In genomic region chr8:95016684-95017083, GRCm38 (mm10) we compare ENCODE assay signal across 26 mouse cellular contexts. TPM values are rescaled to one million over a fixed set of nuclear protein-coding genes. Genes with fewer than 3 reads are reported as not detected.
DNase-seq lines count a peak whose midpoint lies in the region; ATAC-seq lines count a peak whose summit lies in the region.
"Had no signal": no experiment of that assay in that cellular context is flagged by ENCODE, and none has a peak within 500 bp of the region (broad histone marks: within the 10 kb centered on the region; RNA-seq: fewer than 3 reads in every experiment).

No protein-coding gene starts in this region.

- no peak overlapping the region for H3K27ac ChIP-seq in hindbrain, embryonic 11.5 days (ENCODE audit: low read depth, low read length)
- no peak overlapping the region for H3K27ac ChIP-seq in hindbrain, embryonic 15.5 days (replicated peaks)
- H3K27ac ChIP-seq in neural tube, embryonic 14.5 days (ENCODE audit: low read depth, low read length): no peak overlapping the region
- H3K27ac ChIP-seq: kidney, postnatal 0 days; layer of hippocampus, adult 2 months had no signal

- no peaks in the 10 kb centered on the region for H3K9me3 ChIP-seq in megakaryocyte, embryonic 14.5 days
- no peaks in the 10 kb centered on the region for H3K9me3 ChIP-seq in hindbrain, embryonic 11.5 days (ENCODE audit: control insufficient read depth, low read length)
- H3K9me3 ChIP-seq in hindbrain, embryonic 15.5 days: no peaks in the 10 kb centered on the region
- no peaks in the 10 kb centered on the region for H3K9me3 ChIP-seq in neural tube, embryonic 14.5 days (ENCODE audit: control insufficient read depth, low read length)

- peaks cover 86% of the 10 kb centered on the region for H3K36me3 ChIP-seq in megakaryocyte, embryonic 14.5 days (replicated peaks; ENCODE audit: low read length)
- peaks cover 14% of the 10 kb centered on the region for H3K36me3 ChIP-seq in hindbrain, embryonic 11.5 days (ENCODE audit: control insufficient read depth, insufficient read depth, low read length)
- H3K36me3 ChIP-seq in hindbrain, embryonic 15.5 days: peaks cover 26% of the 10 kb centered on the region
- H3K36me3 ChIP-seq in neural tube, embryonic 14.5 days (ENCODE audit: control insufficient read depth, insufficient read depth, low read length): peaks cover 36% of the 10 kb centered on the region

- 0 out of 2 replicates have a peak overlapping the region, but pooled peaks have one; percentile 15 for H3K9ac ChIP-seq in hindbrain, embryonic 11.5 days (ENCODE audit: low read depth, low read length)
- H3K9ac ChIP-seq in hindbrain, embryonic 15.5 days: no peak overlapping the region
- no peak overlapping the region for H3K9ac ChIP-seq in neural tube, embryonic 14.5 days (replicated peaks; ENCODE audit: low read depth, low read length)
- H3K9ac ChIP-seq: liver, postnatal 0 days had no signal

- peaks cover 99% of the 10 kb centered on the region for H3K4me1 ChIP-seq in megakaryocyte, embryonic 14.5 days
- H3K4me1 ChIP-seq in hindbrain, embryonic 11.5 days (replicated peaks; ENCODE audit: control insufficient read depth, insufficient read depth, low read length): no peaks in the 10 kb centered on the region; the same call in 1 of the 2 replicates
- no peaks in the 10 kb centered on the region for H3K4me1 ChIP-seq in hindbrain, embryonic 15.5 days (replicated peaks)
- H3K4me1 ChIP-seq in neural tube, embryonic 14.5 days (ENCODE audit: control insufficient read depth, insufficient read depth, low read length): no peaks in the 10 kb centered on the region

- WGBS in hindbrain, embryonic 11.5 days: 54% methylated on average over 4 of the region's 4 CpGs
- WGBS in hindbrain, embryonic 15.5 days: 47% methylated on average over 4 of the region's 4 CpGs
- WGBS in neural tube, embryonic 14.5 days: 75% methylated on average over 4 of the region's 4 CpGs

- no peak for ATAC-seq in megakaryocyte, adult 5-6 weeks (ENCODE audit: poor library complexity, severe bottlenecking)
- ATAC-seq in hindbrain, embryonic 11.5 days (ENCODE audit: low FRiP score): peak; percentile 57; the same call in 1 of the 2 replicates
- peak; percentile 19; the same call in 1 of the 2 replicates for ATAC-seq in hindbrain, embryonic 15.5 days (ENCODE audit: low FRiP score, low read depth)
- ATAC-seq in neural tube, embryonic 14.5 days (ENCODE audit: low read depth): peak; percentile 10
- ATAC-seq: activated CD4-positive, CD25-positive, alpha-beta regulatory T cell, adult 4 months had no signal

- H3K4me3 ChIP-seq in megakaryocyte, embryonic 14.5 days (replicated peaks): peak overlapping the region; percentile 66
- H3K4me3 ChIP-seq in hindbrain, embryonic 11.5 days (ENCODE audit: low read depth, low read length): no peak overlapping the region
- H3K4me3 ChIP-seq in hindbrain, embryonic 15.5 days: no peak overlapping the region
- no peak overlapping the region for H3K4me3 ChIP-seq in neural tube, embryonic 14.5 days (ENCODE audit: low read depth, low read length)
- H3K4me3 ChIP-seq: layer of hippocampus, adult 2 months had no signal

- no peak for DNase-seq in hindbrain, embryonic 11.5 days (ENCODE audit: low spot score)
- no peak for DNase-seq in liver
- DNase-seq in urinary bladder, postnatal 4 days (ENCODE audit: low spot score in 2 of 2): no peak
- DNase-seq: adrenal gland, adult 8-10 months; cerebellum, adult 18-20 months; cerebellum, postnatal 14 days; gastrocnemius, postnatal 36 days; heart, postnatal 36 days; kidney, adult 2 months; liver, postnatal 0 days; lung, postnatal 10 days; thymus, adult 18-20 months had no signal

- H3K27me3 ChIP-seq in megakaryocyte, embryonic 14.5 days (replicated peaks): no peaks in the 10 kb centered on the region
- no peaks in the 10 kb centered on the region for H3K27me3 ChIP-seq in hindbrain, embryonic 11.5 days (ENCODE audit: control insufficient read depth, insufficient read depth, low read length)
- no peaks in the 10 kb centered on the region for H3K27me3 ChIP-seq in hindbrain, embryonic 15.5 days
- no peaks in the 10 kb centered on the region for H3K27me3 ChIP-seq in neural tube, embryonic 14.5 days (ENCODE audit: control insufficient read depth, insufficient read depth, low read length)

- no peak overlapping the region for H3K4me2 ChIP-seq in hindbrain, embryonic 11.5 days (replicated peaks; ENCODE audit: low read depth, low read length)
- no peak overlapping the region for H3K4me2 ChIP-seq in hindbrain, embryonic 15.5 days
- no peak overlapping the region for H3K4me2 ChIP-seq in neural tube, embryonic 14.5 days (ENCODE audit: low read depth, low read length)
- H3K4me2 ChIP-seq: liver, embryonic 11.5 days had no signal

RNA-seq across cellular contexts. Expression of gene Adgrg3, which starts 0.8 kb away (rescaled TPM):
- 111 and 126 TPM in 2 replicates for polyA plus RNA-seq in megakaryocyte, embryonic 14.5 days (2012; ENCODE audit: insufficient read depth, low replicate concordance)
- total RNA-seq in megakaryocyte, adult 5-6 weeks (2015): 15.5 and 21.6 TPM in 2 replicates
- 28.8 and 38.7 TPM in 2 replicates for total RNA-seq in megakaryocyte, adult 5-6 weeks (2017)
- polyA plus RNA-seq in hindbrain, embryonic 11.5 days (2014; fragmentation: Nextera tagmentation; extraction: Ambion mirVana): 2.5 and 4.7 TPM in 2 replicates
- 0.79 and 0.95 TPM in 2 replicates for polyA plus RNA-seq in hindbrain, embryonic 15.5 days (2015; fragmentation: Nextera tagmentation; extraction: Ambion mirVana)
- polyA plus RNA-seq in neural tube, embryonic 14.5 days (2014; fragmentation: Nextera tagmentation; extraction: Ambion mirVana): 1.1 and 2.0 TPM in 2 replicates

RNA-seq across cellular contexts. Expression of gene Drc7, which starts 38.2 kb away (rescaled TPM):
- polyA plus RNA-seq in megakaryocyte, embryonic 14.5 days (2012; ENCODE audit: insufficient read depth, low replicate concordance): 0.51 TPM in 1 of 2 replicates, not detected in the other
- total RNA-seq in megakaryocyte, adult 5-6 weeks (2015): 0.38 and 0.52 TPM in 2 replicates
- total RNA-seq in megakaryocyte, adult 5-6 weeks (2017): 0.18 and 0.33 TPM in 2 replicates
- polyA plus RNA-seq in hindbrain, embryonic 11.5 days (2014; fragmentation: Nextera tagmentation; extraction: Ambion mirVana): 1.0 and 1.2 TPM in 2 replicates
- polyA plus RNA-seq in hindbrain, embryonic 15.5 days (2015; fragmentation: Nextera tagmentation; extraction: Ambion mirVana): 2.1 and 2.4 TPM in 2 replicates
- polyA plus RNA-seq in neural tube, embryonic 14.5 days (2014; fragmentation: Nextera tagmentation; extraction: Ambion mirVana): 0.61 and 0.88 TPM in 2 replicates
- total RNA-seq: adrenal gland, adult 8-10 months; gastrocnemius, adult 18-20 months; gastrocnemius, postnatal 36 days; heart, adult 8-10 months; heart, postnatal 36 days had no signal
- polyA plus RNA-seq: activated CD4-positive, CD25-positive, alpha-beta regulatory T cell, adult 4 months; embryonic facial prominence, embryonic 11.5 days; heart, embryonic 14.5 days; intestine, embryonic 14.5 days; kidney, postnatal 0 days; small intestine, adult 2 months had no signal

RNA-seq across cellular contexts. Expression of gene Adgrg1, which starts 42.1 kb away (rescaled TPM):
- polyA plus RNA-seq in megakaryocyte, embryonic 14.5 days (2012; ENCODE audit: insufficient read depth, low replicate concordance): 388 and 1,147 TPM in 2 replicates
- 7.3 and 7.8 TPM in 2 replicates for total RNA-seq in megakaryocyte, adult 5-6 weeks (2015)
- total RNA-seq in megakaryocyte, adult 5-6 weeks (2017): 2.8 and 14.0 TPM in 2 replicates
- 138 and 160 TPM in 2 replicates for polyA plus RNA-seq in hindbrain, embryonic 11.5 days (2014; fragmentation: Nextera tagmentation; extraction: Ambion mirVana)
- polyA plus RNA-seq in hindbrain, embryonic 15.5 days (2015; fragmentation: Nextera tagmentation; extraction: Ambion mirVana): 116 and 122 TPM in 2 replicates
- polyA plus RNA-seq in neural tube, embryonic 14.5 days (2014; fragmentation: Nextera tagmentation; extraction: Ambion mirVana): 93.5 and 116 TPM in 2 replicates

Comparison
In these comparisons a context has a peak if more than half of its experiments do, and no peak if none do; other contexts are left out.
1. RNA of gene Adgrg3, which starts 0.8 kb away (polyA plus RNA-seq): 111 to 126 TPM in megakaryocyte, embryonic 14.5 days; 2.5 to 4.7 TPM in hindbrain, embryonic 11.5 days, 1.1 to 2.0 TPM in neural tube, embryonic 14.5 days and 0.79 to 0.95 TPM in hindbrain, embryonic 15.5 days; every median in the first group is over 10 times any median in the second.